Mouse (Mus musculus): ENCODE data around the gene Rab11fip3. TPM values are rescaled to one million over a fixed set of nuclear protein-coding genes. Genes with fewer than 3 reads are reported as not detected.
A peak's percentile ranks its signal among the peaks of the same experiment; 100 is the strongest.

Gene Rab11fip3
- polyA plus RNA-seq, 1 experiment = 15.2 TPM

DNA sequence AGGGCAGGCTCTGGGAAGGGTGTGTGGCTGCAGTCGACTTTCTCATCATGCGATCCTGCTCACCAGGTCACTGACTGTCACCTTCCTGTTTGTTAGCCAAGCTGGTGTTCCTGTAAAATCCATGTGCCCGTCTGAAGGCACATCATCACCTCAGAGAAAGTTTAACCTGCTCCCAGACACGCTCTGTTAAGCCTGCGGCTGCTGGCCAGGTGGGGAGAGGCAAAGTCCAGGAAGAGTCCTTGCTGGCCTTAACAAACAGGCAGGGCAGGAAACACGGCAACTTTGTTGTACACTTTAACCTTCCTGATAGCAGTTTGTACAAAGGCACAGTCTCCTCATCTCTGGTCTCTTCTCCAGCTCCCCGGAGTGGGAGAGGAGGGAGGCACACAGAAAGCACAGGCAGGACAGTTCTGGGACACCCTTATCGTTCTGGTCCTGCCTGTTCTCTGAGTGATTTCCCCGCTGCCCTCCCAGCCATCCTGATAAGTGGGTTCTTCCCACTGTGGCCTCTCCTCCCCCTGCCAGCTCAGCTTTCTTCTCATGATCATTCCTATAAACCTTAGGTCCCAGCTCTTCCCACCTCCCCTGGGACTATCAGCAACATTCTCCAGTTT, 47.5 kb downstream of the Rab11fip3 start:
- peaks cover 9% of the 10 kb centered on the region for H3K36me3 ChIP-seq (ENCODE audit: control insufficient read depth, insufficient read depth)
- no peaks in the 10 kb centered on the region for H3K79me2 ChIP-seq (ENCODE audit: control insufficient read depth, insufficient read depth)
- H3K27me3 ChIP-seq (ENCODE audit: control insufficient read depth, insufficient read depth, insufficient read length) = no peaks in the 10 kb centered on the region
- H3K4me3 ChIP-seq (ENCODE audit: insufficient read depth, poor library complexity, severe bottlenecking) = no peak overlapping the region
- H3ac ChIP-seq (ENCODE audit: control insufficient read depth, insufficient read length, low read depth) = no peak overlapping the region
- no peaks in the 10 kb centered on the region for H3K79me3 ChIP-seq (ENCODE audit: low read depth)
- TF ChIP-seq MAX (IDR thresholded peaks at IDR 0.05) (no peak), MYOG (IDR thresholded peaks at IDR 0.05; ENCODE audit: control insufficient read depth, extremely low read depth, insufficient read length) (no peak), CEBPB (IDR thresholded peaks at IDR 0.05; ENCODE audit: low read depth) (no peak), USF1 (IDR thresholded peaks at IDR 0.05; ENCODE audit: low read depth) (no peak), FOSL1 (IDR thresholded peaks at IDR 0.05; ENCODE audit: insufficient read depth, low read length, poor library complexity, severe bottlenecking) (no peak), CTCF (IDR thresholded peaks at IDR 0.05; ENCODE audit: control insufficient read depth, insufficient read depth, insufficient read length) (no peak), MYOD1 (IDR thresholded peaks at IDR 0.05; ENCODE audit: control insufficient read depth, insufficient read length, low read depth) (no peak)

- Histone ChIP-seq H3K79me3 (ENCODE audit: low read depth) (no peaks in the 10 kb centered on the region), H3ac (ENCODE audit: control insufficient read depth, insufficient read length, low read depth) (no peak overlapping the region), H3K27me3 (ENCODE audit: control insufficient read depth, insufficient read depth, insufficient read length) (no peaks in the 10 kb centered on the region), H3K36me3 (ENCODE audit: control insufficient read depth, insufficient read depth) (peaks cover 9% of the 10 kb centered on the region), H3K79me2 (ENCODE audit: control insufficient read depth, insufficient read depth) (no peaks in the 10 kb centered on the region), H3K4me3 (ENCODE audit: insufficient read depth, poor library complexity, severe bottlenecking) (no peak overlapping the region)
- no peak for TF ChIP-seq MYOD1 (IDR thresholded peaks at IDR 0.05; ENCODE audit: control insufficient read depth, insufficient read length, low read depth)
- TF ChIP-seq USF1 (IDR thresholded peaks at IDR 0.05; ENCODE audit: low read depth) = no peak
- no peak for TF ChIP-seq MAX (IDR thresholded peaks at IDR 0.05)
These were observed 48.5 kb downstream of the Rab11fip3 start for GRCm38 (mm10) chr17:26020848-26021347.

DNA sequence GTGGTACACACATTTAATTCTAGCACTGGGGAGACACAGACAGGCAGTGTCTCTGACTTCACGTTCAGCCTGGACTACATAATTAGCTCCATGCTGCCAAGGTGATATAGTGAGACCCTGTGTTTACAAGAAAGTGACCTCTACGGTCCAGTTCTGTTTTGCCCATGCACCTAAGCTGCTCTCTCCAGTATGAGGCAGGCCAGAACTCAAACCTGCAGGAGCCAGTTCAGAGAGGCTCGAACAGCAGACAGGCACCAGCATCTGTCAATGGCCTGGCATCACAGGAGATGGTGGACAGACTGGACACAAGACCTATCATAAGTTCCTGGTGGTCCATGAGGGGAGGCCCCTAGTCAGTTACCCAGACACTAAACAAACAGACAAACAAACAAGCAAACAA, 51.0 kb downstream of the Rab11fip3 start:
- no peaks in the 10 kb centered on the region for H3K79me3 ChIP-seq (ENCODE audit: low read depth)
- H3K36me3 ChIP-seq (ENCODE audit: control insufficient read depth, insufficient read depth) = peaks cover 27% of the 10 kb centered on the region
- H3K79me2 ChIP-seq (ENCODE audit: control insufficient read depth, insufficient read depth) = no peaks in the 10 kb centered on the region
- H3K4me3 ChIP-seq (ENCODE audit: insufficient read depth, poor library complexity, severe bottlenecking) = no peak overlapping the region
- H3ac ChIP-seq (ENCODE audit: control insufficient read depth, insufficient read length, low read depth) = no peak overlapping the region
- no peak for TF ChIP-seq CEBPB (IDR thresholded peaks at IDR 0.05; ENCODE audit: low read depth)
- TF ChIP-seq MAX (IDR thresholded peaks at IDR 0.05) = no peak
- H3K27me3 ChIP-seq (ENCODE audit: control insufficient read depth, insufficient read depth, insufficient read length) = no peaks in the 10 kb centered on the region

- H3K79me3 ChIP-seq (ENCODE audit: low read depth) = no peaks in the 10 kb centered on the region
- H3K27me3 ChIP-seq (ENCODE audit: control insufficient read depth, insufficient read depth, insufficient read length) = no peaks in the 10 kb centered on the region
- peak; percentile 65 for TF ChIP-seq USF1 (IDR thresholded peaks at IDR 0.05; ENCODE audit: low read depth)
- no peak for TF ChIP-seq FOSL1 (IDR thresholded peaks at IDR 0.05; ENCODE audit: insufficient read depth, low read length, poor library complexity, severe bottlenecking)
- no peaks in the 10 kb centered on the region for H3K79me2 ChIP-seq (ENCODE audit: control insufficient read depth, insufficient read depth)
- no peak overlapping the region for H3ac ChIP-seq (ENCODE audit: control insufficient read depth, insufficient read length, low read depth)
- H3K4me3 ChIP-seq (ENCODE audit: insufficient read depth, poor library complexity, severe bottlenecking) = no peak overlapping the region
- H3K36me3 ChIP-seq (ENCODE audit: control insufficient read depth, insufficient read depth) = peaks cover 27% of the 10 kb centered on the region
These were observed 51.4 kb downstream of the Rab11fip3 start for GRCm38 (mm10) chr17:26017949-26018348.

GRCm38 (mm10) chr17:26017021-26017420, 52.3 kb downstream of the Rab11fip3 start:
- H3K36me3 ChIP-seq (ENCODE audit: control insufficient read depth, insufficient read depth) = peaks cover 27% of the 10 kb centered on the region
- H3K79me2 ChIP-seq (ENCODE audit: control insufficient read depth, insufficient read depth) = no peaks in the 10 kb centered on the region
- no peaks in the 10 kb centered on the region for H3K79me3 ChIP-seq (ENCODE audit: low read depth)
- TF ChIP-seq MAX (IDR thresholded peaks at IDR 0.05) (no peak), CTCF (IDR thresholded peaks at IDR 0.05; ENCODE audit: control insufficient read depth, insufficient read depth, insufficient read length) (no peak), MYOD1 (IDR thresholded peaks at IDR 0.05; ENCODE audit: control insufficient read depth, insufficient read length, low read depth) (no peak), USF1 (IDR thresholded peaks at IDR 0.05; ENCODE audit: low read depth) (no peak), MYOG (IDR thresholded peaks at IDR 0.05; ENCODE audit: control insufficient read depth, extremely low read depth, insufficient read length) (no peak)
- H3ac ChIP-seq (ENCODE audit: control insufficient read depth, insufficient read length, low read depth) = no peak overlapping the region
- H3K4me3 ChIP-seq (ENCODE audit: insufficient read depth, poor library complexity, severe bottlenecking) = no peak overlapping the region
- H3K27me3 ChIP-seq (ENCODE audit: control insufficient read depth, insufficient read depth, insufficient read length) = no peaks in the 10 kb centered on the region

- TF ChIP-seq USF1 (IDR thresholded peaks at IDR 0.05; ENCODE audit: low read depth) (no peak), MYOD1 (IDR thresholded peaks at IDR 0.05; ENCODE audit: control insufficient read depth, insufficient read length, low read depth) (no peak), MYOG (IDR thresholded peaks at IDR 0.05; ENCODE audit: control insufficient read depth, extremely low read depth, insufficient read length) (no peak), FOSL1 (IDR thresholded peaks at IDR 0.05; ENCODE audit: insufficient read depth, low read length, poor library complexity, severe bottlenecking) (no peak), CTCF (IDR thresholded peaks at IDR 0.05; ENCODE audit: control insufficient read depth, insufficient read depth, insufficient read length) (no peak), CEBPB (IDR thresholded peaks at IDR 0.05; ENCODE audit: low read depth) (no peak), MAX (IDR thresholded peaks at IDR 0.05) (no peak)
- Histone ChIP-seq H3K4me3 (ENCODE audit: insufficient read depth, poor library complexity, severe bottlenecking) (no peak overlapping the region), H3K27me3 (ENCODE audit: control insufficient read depth, insufficient read depth, insufficient read length) (no peaks in the 10 kb centered on the region), H3K79me2 (ENCODE audit: control insufficient read depth, insufficient read depth) (no peaks in the 10 kb centered on the region), H3K36me3 (ENCODE audit: control insufficient read depth, insufficient read depth) (peaks cover 35% of the 10 kb centered on the region), H3K79me3 (ENCODE audit: low read depth) (no peaks in the 10 kb centered on the region), H3ac (ENCODE audit: control insufficient read depth, insufficient read length, low read depth) (no peak overlapping the region)
These were observed 55.6 kb downstream of the Rab11fip3 start for GRCm38 (mm10) chr17:26013711-26014110.
